Mouse (Mus musculus) gastrocnemius, postnatal 36 days (tissue): Measurements from ENCODE around the gene Agpat2. TPM values are rescaled to one million over a fixed set of nuclear protein-coding genes. Genes with fewer than 3 reads are reported as not detected.

Source experiments
- DNase-seq, 2 experiments: peaks; one replicate each; pipeline ENCODE4 v3.0.0; 2022
- intact Hi-C: fragments of 180-260 bp; cut with DNase I; formaldehyde crosslinking; loops from one replicate; pipeline ENCODE4 v1.15.1; 2025
- total RNA-seq, 2 experiments: library from RNA; stranded (reverse); gene quantifications; 2 replicates each; pipeline ENCODE4 v1.2.3; 2021

The Agpat2 gene
- total RNA-seq, 2 experiments from 2014 or later, result 5.6 to 5.9 TPM

- no peak for DNase-seq
- intact Hi-C loops, result no loop called here
These were observed 22.0 kb downstream of the Agpat2 start for GRCm38 (mm10) chr2:26582203-26582602.

- DNase-seq, result no peak
- intact Hi-C loops, result no loop called here
These were observed 23.5 kb downstream of the Agpat2 start for GRCm38 (mm10) chr2:26580751-26581150.

DNA sequence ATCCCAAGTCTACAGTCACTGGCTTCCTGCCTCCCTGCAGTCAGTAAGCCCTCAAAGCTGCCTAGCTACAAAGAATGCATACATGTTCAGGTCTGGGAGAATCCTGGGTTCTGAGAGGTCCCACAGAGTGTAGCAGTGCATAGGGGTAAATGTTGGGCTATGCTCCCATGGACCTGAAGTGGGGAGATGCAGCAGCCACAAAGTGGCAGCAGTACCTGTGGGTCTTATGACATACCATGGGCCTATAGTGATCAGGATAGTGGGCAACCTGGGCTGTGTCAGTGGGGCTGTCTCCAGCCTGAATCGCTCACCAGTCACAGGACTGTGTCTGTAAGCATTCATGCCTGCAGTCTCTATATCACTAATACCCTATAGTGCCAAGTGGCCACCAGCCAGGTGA is 24.5 kb downstream of the Agpat2 start, which contains the start of gene Egfl7:
Gene Egfl7, plus strand, starts transcription at position 301 of the 400 bp plus-strand sequence.
- no peak for DNase-seq
- intact Hi-C loops, result no loop called here

DNA sequence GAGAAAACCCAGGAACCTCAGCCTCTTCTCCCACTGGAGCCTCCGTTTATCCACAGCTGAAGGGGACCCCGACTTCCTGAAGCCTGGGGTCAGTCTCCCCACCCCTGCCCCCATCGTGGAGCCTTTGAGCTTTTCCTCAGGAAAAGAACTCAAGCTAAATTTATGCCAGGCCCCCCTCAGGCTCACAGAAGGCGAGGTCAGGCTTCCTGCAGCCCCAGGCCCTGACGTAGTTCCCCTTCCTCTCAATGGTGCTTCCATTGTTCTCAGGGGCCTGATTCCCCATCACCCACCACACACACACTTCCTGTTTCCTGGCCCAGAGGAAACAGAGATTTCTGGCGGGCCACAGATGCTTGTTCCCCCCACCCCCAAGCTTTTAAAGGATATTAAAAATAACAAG is 25.8 kb downstream of the Agpat2 start:
- no peak for DNase-seq
- intact Hi-C loops, result no loop called here

DNA sequence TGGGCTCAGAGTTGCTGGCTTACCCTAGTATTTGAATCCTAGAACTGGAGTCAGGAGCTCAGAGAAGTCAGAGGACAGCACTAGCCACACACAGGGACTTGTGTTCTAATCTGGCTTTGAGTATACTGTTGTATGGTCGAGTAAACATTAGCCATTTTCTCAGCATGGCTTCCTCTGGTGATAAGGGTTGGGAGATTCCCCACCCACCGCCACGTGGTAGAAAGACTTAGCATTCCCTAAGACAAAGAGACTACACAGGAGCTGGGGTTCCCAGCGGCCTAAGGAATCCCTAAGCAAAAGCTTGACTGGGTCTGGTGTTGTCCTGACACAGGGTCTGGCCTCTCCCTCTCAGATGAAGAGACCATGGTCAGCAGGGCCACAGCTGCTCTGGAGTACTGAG is 27.8 kb downstream of the Agpat2 start:
- intact Hi-C loops, result no loop called here
- no peak for DNase-seq

- intact Hi-C loops, result no loop called here
- DNase-seq, result peak in 1 of 2 experiments; percentile 47
These were observed 28.4 kb downstream of the Agpat2 start for GRCm38 (mm10) chr2:26575865-26576264.

DNA sequence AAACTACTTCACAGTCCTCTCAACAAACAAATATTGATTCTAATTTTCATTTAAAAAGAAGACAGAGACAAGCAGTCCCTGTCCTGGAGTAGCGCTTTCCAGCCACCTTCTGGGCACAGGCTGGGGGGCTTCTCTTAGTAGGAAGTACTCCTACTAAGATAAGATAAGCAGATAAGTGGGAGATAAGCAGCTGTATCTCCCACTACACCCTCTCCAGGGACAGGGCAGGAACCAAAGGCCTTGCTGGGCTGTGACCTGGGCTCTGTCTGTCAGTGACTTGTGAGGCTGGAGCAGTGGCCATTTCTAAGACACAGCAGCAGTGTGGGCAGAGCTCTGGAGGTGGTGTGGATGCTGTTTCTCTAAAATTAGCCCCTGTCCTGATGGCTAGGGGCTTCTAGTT is 28.8 kb downstream of the Agpat2 start:
- intact Hi-C loops, result no loop called here
- DNase-seq, result no peak

DNA sequence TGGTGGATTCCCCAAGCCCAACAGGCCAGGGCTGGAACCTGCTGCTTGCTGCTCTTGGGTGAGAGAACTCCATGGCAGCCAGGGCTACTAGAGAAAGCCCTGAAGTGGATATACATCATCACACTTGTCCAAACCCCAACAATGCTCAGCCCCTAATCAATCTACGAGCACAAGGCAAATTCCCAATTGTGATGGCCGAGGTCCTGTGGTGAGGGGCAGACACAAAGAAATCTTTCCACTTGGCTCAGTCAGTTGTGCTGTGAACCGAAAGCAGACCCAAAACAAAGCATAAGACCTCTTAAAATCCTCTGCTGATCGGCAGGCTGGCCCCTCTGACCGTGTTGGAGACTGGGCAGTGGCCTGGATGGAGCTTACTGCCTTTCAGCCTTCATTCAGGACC is 29.4 kb downstream of the Agpat2 start:
- intact Hi-C loops, result no loop called here
- DNase-seq, result no peak

DNA sequence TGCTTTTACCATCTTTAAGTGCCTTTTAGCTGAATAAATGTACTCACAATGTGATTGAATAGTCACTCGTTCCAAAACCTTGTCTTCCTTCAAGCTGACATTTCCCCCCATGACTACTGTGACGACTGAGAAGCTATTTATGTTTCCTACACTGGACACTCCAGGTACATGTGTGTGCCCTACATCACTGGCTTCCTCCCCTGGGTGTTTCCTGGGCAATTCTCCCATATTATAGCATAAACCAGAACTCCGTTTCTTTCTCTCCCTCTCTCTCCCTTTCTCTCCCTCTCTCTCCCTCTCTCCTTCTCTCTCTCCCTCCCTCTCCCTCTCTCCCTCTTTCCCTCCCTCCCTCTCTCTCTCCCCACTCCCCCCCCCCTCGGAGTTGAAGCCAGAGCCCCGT is 30.4 kb downstream of the Agpat2 start:
- intact Hi-C loops, result no loop called here
- no peak for DNase-seq

GRCm38 (mm10) chr2:26573396-26573795 is 30.8 kb downstream of the Agpat2 start:
- no peak for DNase-seq
- intact Hi-C loops, result no loop called here

DNA sequence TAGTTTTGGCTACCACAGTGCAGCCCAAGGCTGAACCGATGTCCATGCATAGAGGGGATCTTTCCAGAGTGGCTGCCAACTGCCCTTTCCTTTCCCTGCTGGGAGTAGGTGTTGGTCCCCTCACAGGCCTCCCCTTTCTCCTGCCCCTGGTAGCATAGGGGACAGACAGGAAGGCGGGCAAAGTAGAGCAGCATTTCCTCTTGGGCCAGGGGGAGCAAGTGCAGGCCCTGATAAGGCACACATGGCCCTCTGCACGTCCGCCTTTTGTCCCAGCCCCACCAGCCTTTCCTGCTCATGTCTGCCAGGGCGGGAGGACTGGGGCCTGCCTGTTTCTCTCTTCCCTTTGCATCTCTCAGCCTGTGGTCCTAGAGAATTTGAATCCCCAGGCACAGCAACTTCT is 32.4 kb downstream of the Agpat2 start:
- intact Hi-C loops, result no loop called here
- no peak for DNase-seq

DNA sequence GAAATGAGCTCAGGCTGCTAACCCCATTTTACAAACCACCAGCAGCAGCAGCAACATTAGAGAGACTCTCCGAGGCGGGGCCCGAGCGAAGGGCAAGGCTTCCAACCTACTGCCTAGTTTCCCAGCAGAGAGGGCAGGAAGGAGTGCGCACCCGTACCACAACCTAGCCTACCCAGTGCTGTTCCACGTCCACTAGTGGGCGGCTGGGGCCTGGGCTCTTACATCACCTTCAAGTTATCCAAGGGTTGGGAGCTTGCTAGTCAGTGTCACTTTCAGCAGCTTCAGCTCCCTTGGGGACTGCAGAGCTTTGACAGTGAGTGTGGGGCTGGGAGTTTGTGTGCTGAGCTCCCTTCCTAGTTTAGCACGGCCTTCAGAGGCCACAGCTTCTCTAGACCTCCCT is 32.8 kb downstream of the Agpat2 start:
- intact Hi-C loops, result no loop called here
- DNase-seq, result no peak

DNA sequence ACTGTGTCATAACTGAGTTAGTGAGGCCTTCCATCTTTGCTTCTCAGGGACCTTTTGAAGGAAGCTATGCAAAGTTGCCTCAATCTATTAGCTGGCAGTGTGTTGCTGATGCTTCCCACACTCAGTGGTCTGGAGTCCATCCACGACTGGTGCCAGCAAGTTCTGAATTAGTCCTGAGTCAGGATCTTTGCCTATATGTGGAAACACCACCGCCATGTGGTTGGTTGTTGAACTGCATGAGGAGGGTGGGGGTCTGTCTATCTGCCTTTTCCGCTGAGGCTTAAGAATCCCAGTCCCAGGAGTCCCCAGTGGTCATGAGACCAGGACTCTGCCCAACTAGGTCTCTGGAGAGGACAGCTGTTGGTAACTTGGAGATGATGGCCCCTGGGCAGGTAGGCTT is 34.2 kb downstream of the Agpat2 start:
- intact Hi-C loops, result no loop called here
- no peak for DNase-seq

DNA sequence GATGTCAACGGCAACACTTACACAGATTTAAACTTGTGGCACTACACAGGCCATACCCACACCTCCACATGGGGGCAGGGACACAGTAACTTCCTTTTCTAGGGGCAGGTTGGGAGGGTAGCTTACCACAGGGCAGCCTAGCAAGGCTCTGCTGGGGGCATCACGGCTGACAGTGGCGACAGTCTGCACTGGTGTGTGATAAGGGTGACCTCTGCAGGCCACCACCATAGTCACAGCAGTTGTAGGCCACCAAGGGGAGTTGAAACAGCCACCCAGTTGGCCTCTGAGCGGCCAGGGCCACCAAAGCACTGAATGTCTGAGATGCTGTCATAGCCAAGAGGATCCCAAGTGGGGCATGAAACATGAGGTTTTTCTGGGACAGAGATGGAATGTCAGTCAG is 38.0 kb downstream of the Agpat2 start:
- DNase-seq, result no peak
- intact Hi-C loops, result no loop called here

GRCm38 (mm10) chr2:26561351-26562016 is 42.7 kb downstream of the Agpat2 start:
- no peak for DNase-seq
- intact Hi-C loops, result loop anchor here (1.0 to 5.0 kb wide), 4 partner anchors 111 to 259 kb away; no protein-coding TSS in a partner anchor

- DNase-seq, result no peak
- intact Hi-C loops, result loop anchor here (5.0 kb wide), 2 partner anchors 233 to 258 kb away; no protein-coding TSS in a partner anchor
These were observed 43.7 kb downstream of the Agpat2 start for GRCm38 (mm10) chr2:26560506-26560905.

GRCm38 (mm10) chr2:26556535-26556993 is 47.7 kb downstream of the Agpat2 start:
- DNase-seq, result no peak

GRCm38 (mm10) chr2:26555076-26555475 is 49.1 kb downstream of the Agpat2 start:
- intact Hi-C loops, result no loop called here
- DNase-seq, result peak; percentile 53 to 58

More at GRCm38 (mm10) chr2:26556535-26556993, 47.7 kb downstream of the Agpat2 start:
- intact Hi-C loops, result no loop called here

DNA sequence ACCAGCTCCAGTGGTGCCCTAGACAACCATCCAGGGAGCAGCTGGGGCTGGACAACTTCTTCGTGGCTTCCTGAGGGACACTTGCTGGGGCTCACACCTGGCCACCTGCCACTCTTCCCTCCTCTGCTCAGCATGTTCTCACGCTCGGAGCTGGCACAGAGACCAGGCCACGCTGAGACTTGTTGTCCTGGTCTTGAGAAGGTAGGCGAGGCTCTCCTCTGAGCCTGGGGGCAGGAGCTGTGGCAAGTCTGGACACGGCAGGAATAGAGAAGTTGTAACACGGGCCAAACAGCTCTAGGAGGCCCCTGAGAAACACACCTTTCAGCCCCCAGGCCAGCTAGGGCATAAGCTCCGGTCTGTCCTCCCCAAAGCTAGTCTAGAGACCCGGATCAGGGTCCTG is 50.3 kb downstream of the Agpat2 start:
- intact Hi-C loops, result no loop called here
- no peak for DNase-seq

- intact Hi-C loops, result no loop called here
- DNase-seq, result no peak
These were observed 52.2 kb downstream of the Agpat2 start for GRCm38 (mm10) chr2:26552066-26552465.

- DNase-seq, result no peak
- intact Hi-C loops, result no loop called here
These were observed 52.8 kb downstream of the Agpat2 start for GRCm38 (mm10) chr2:26551446-26551845.

DNA sequence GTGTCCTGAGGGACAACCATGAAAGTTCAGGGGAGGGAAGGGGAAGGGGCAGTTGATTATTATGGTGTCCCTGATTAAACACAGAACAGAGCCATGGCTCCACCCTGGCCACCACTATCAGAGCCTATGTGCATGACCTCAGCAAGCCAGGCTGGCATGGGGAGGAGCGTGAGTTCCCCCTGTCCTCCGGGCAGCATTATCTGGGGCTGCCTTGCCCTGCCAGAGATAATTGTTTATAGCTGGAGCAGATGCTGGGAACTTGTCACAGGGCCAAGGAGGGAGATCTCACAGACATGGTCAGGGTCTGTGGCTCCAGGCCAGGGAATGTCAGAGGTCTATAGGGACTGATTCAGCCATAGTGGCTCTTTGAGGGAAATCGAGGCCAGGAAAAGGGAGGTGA is 53.4 kb downstream of the Agpat2 start:
- intact Hi-C loops, result no loop called here
- no peak for DNase-seq

- no peak for DNase-seq
- intact Hi-C loops, result no loop called here
These were observed 54.0 kb downstream of the Agpat2 start for GRCm38 (mm10) chr2:26550205-26550604.
